Mouse (Mus musculus) embryo, embryonic 10 days (tissue): ENCODE measurements at regions not wholly inside any gene's neighbourhood (a gene's known extent, or its start where the extent isn't known, plus 50 kb on each side); places are given as distances from the start of the nearest gene placed in this dataset.

ENCODE experiments used
- DNase-seq: peaks from one replicate; pipeline ENCODE4 v3.0.0-alpha.2; 2015; ENCODE audit warnings: low spot score

- DNase-seq = no peak
These were observed 299.7 kb upstream of the Ppp2r3a start for GRCm38 (mm10) chr9:101551256-101551655.

- DNase-seq = peak; percentile 67
These were observed 294.7 kb upstream of the Ppp2r3a start for GRCm38 (mm10) chr9:101546213-101546832.

GRCm38 (mm10) chr9:101518137-101518536, 266.5 kb upstream of the Ppp2r3a start:
- no peak for DNase-seq

- DNase-seq = no peak
These were observed 259.2 kb upstream of the Ppp2r3a start for GRCm38 (mm10) chr9:101510807-101511206.

- DNase-seq = no peak
These were observed 257.6 kb upstream of the Ppp2r3a start for GRCm38 (mm10) chr9:101509196-101509595.

- DNase-seq = no peak
These were observed 255.6 kb upstream of the Ppp2r3a start for GRCm38 (mm10) chr9:101507023-101507690.

GRCm38 (mm10) chr9:101501706-101502465, 250.3 kb upstream of the Ppp2r3a start:
- DNase-seq = no peak

GRCm38 (mm10) chr9:101501036-101501435, 249.4 kb upstream of the Ppp2r3a start:
- DNase-seq = no peak

- DNase-seq = no peak
These were observed 247.1 kb upstream of the Ppp2r3a start for GRCm38 (mm10) chr9:101498721-101499120.

GRCm38 (mm10) chr9:101495768-101496167, 244.2 kb upstream of the Ppp2r3a start:
- no peak for DNase-seq

- DNase-seq = no peak
These were observed 237.4 kb upstream of the Ppp2r3a start for GRCm38 (mm10) chr9:101489013-101489412.

- DNase-seq = no peak
These were observed 224.6 kb upstream of the Ppp2r3a start for GRCm38 (mm10) chr9:101476223-101476622.

- DNase-seq = no peak
These were observed 221.5 kb upstream of the Ppp2r3a start for GRCm38 (mm10) chr9:101473074-101473461.

- peak; percentile 87 for DNase-seq
These were observed 220.8 kb upstream of the Ppp2r3a start for GRCm38 (mm10) chr9:101472101-101473073.

- DNase-seq = peak; percentile 9
These were observed 220.1 kb upstream of the Ppp2r3a start for GRCm38 (mm10) chr9:101471665-101472064.

GRCm38 (mm10) chr9:101469756-101470155, 218.2 kb upstream of the Ppp2r3a start:
- DNase-seq = no peak

- DNase-seq = no peak
These were observed 213.3 kb upstream of the Ppp2r3a start for GRCm38 (mm10) chr9:101464727-101465427.

- DNase-seq = no peak
These were observed 207.5 kb upstream of the Ppp2r3a start for GRCm38 (mm10) chr9:101458947-101459627.

- no peak for DNase-seq
These were observed 206.8 kb upstream of the Ppp2r3a start for GRCm38 (mm10) chr9:101458306-101458946.

GRCm38 (mm10) chr9:101446316-101446715, 194.7 kb upstream of the Ppp2r3a start:
- no peak for DNase-seq
